Mouse (Mus musculus) liver, embryonic 14.5 days (tissue): ENCODE measurements around the gene Sgms2. TPM values are rescaled to one million over a fixed set of nuclear protein-coding genes. Genes with fewer than 3 reads are reported as not detected.

Experiments
- ATAC-seq: fragments of 200-750 bp; cut with Nextera tagmentation; 2 replicates; pipeline ENCODE4 v1.8.0; 2017; ENCODE audit warnings: moderate number of reproducible peaks, mild to moderate bottlenecking, moderate library complexity; ENCODE audit not compliant: insufficient read depth
- DNase-seq, 3 experiments: peaks; one replicate each; pipeline ENCODE4 v3.0.0-alpha.2; 2012 to 2013; ENCODE audit warnings: low read depth in 3 of 3, low spot score in 3 of 3
- H3K27ac ChIP-seq: fragments of 300-500 bp; sonication (generic); 2 replicates; pipeline ENCODE4 v1.5.1; 2014; ENCODE audit warnings: moderate library complexity, mild to moderate bottlenecking, control low read depth, inconsistent platforms
- H3K27me3 ChIP-seq: fragments of 300-500 bp; sonication (generic); 2 replicates; pipeline ENCODE4 v1.6.1; 2014; ENCODE audit warnings: mild to moderate bottlenecking, low read length, moderate library complexity; ENCODE audit not compliant: control insufficient read depth, insufficient read depth
- H3K36me3 ChIP-seq: fragments of 300-500 bp; sonication (generic); replicated peaks from 2 replicates; pipeline ENCODE4 v1.6.1; 2014; ENCODE audit warnings: low read depth; ENCODE audit not compliant: control insufficient read depth, insufficient read depth
- H3K4me1 ChIP-seq, 2 experiments: fragments of 200-500 bp in 1 of 2; fragments of 300-500 bp in 1 of 2; sonication (generic) in 1 of 2; replicated peaks; 2 replicates each; pipeline ENCODE4 v1.6.1; 2012 to 2014; ENCODE audit warnings: antibody characterized with exemption in 1 of 2, inconsistent platforms in 1 of 2, low read length in 1 of 2; ENCODE audit not compliant: control insufficient read depth in 2 of 2, insufficient read depth in 2 of 2
- H3K4me2 ChIP-seq: fragments of 300-500 bp; sonication (generic); 2 replicates; pipeline ENCODE4 v1.6.1; 2014; ENCODE audit warnings: low read depth, mild to moderate bottlenecking, control low read depth, moderate library complexity
- H3K4me3 ChIP-seq, 2 experiments: fragments of 200-500 bp in 1 of 2; fragments of 300-500 bp in 1 of 2; sonication (generic) in 1 of 2; 2 replicates each; pipeline ENCODE4 v1.5.1; 2012 to 2014; ENCODE audit warnings: low read depth in 2 of 2, low read length in 2 of 2, mild to moderate bottlenecking in 2 of 2, control low read depth in 1 of 2, inconsistent platforms in 1 of 2, moderate library complexity in 1 of 2; ENCODE audit not compliant: insufficient read depth in 1 of 2
- H3K9ac ChIP-seq: fragments of 300-500 bp; sonication (generic); replicated peaks from 2 replicates; pipeline ENCODE4 v1.6.1; 2014; ENCODE audit warnings: mild to moderate bottlenecking, control low read depth, moderate library complexity
- H3K9me3 ChIP-seq: fragments of 300-500 bp; sonication (generic); 2 replicates; pipeline ENCODE4 v1.6.1; 2016; ENCODE audit warnings: low read length, mixed read lengths; ENCODE audit not compliant: control insufficient read depth
- CTCF ChIP-seq: IDR thresholded peaks from 2 replicates; pipeline ENCODE4 v1.5.1; 2016; ENCODE audit warnings: antibody characterized with exemption, low read depth, control low read depth
- EP300 ChIP-seq: IDR thresholded peaks from 2 replicates; pipeline ENCODE4 v1.6.1; 2016; ENCODE audit warnings: antibody characterized with exemption, low read depth
- WGBS: fragments of 180-500 bp; shearing (Covaris S2); extraction: QIAGEN DNeasy Blood & Tissue Kit; methylation state at CpG from one replicate; pipeline ENCODE4 v1.1.7; 2014; ENCODE audit not compliant: insufficient replicate concordance; 5-methylcytosine and 5-hydroxymethylcytosine counted together
- polyA plus RNA-seq, 2 experiments: library from polyadenylated mRNA; depleted of rRNA in 1 of 2; stranded (reverse) in 1 of 2; unstranded in 1 of 2; fragments of >200 nt; fragmentation: Nextera tagmentation in 1 of 2; extraction: Ambion mirVana in 1 of 2; gene quantifications; 2 replicates each; pipeline versions ENCODE4 v1.2.1 to v1.2.3; 2012 to 2014

The Sgms2 gene
- polyA plus RNA-seq, 2 experiments = 1.6 to 3.6 TPM

DNA sequence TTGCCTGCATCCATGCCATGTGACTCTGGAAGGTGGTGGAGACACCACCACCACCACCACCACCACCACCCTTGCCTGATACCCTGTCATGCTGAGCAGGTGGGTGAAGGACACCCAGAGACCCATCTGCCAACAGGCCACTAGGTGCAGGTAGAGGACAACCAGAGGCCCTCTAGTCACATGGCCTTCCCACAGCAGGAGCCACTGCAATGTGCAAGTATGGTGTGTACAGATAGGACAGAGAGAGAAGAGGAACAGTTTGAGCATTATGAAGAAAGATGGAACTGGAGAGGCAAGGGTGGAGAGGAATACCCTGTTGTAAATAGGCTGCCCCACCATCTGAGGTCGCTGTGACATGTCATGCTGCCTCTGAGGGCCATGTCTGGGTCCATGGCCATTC lies 3.9 kb upstream of the Sgms2 start:
- TF ChIP-seq CTCF (0 out of 2 replicates have a peak, but pooled peaks have one; percentile 2), EP300 (no peak)
- Histone ChIP-seq H3K9ac (no peak overlapping the region), H3K4me2 (no peak overlapping the region), H3K27ac (no peak overlapping the region), H3K36me3 (no peaks in the 10 kb centered on the region), H3K4me3 (no peak overlapping the region), H3K9me3 (no peaks in the 10 kb centered on the region), H3K4me1 (peaks cover 0 to 5% of the 10 kb centered on the region in 2 experiments; a peak in 1 of 4 replicates), H3K27me3 (peaks cover 19% of the 10 kb centered on the region)
- DNase-seq (no peak), ATAC-seq (no peak)
- 33% methylated on average over 1 of the region's 1 CpGs for WGBS

DNA sequence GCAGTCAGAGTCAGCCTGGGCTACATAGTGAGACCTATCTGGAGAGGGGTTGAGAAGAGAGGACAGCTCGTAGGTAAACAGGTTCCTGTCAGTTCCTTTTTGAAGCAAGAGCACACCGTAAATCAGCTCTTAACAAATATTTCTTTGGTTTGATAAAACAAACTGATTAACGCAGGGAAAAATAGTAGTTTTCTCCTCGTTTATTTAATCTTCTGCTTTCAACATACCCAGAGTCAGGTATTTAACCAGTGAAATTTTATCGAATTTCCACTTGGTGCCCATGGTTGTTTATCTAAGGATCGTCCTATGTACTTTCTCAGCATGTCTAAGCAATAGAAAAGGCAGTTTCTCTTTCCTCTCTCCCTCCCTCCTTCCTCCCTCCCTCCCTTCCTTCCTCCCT lies 2.0 kb upstream of the Sgms2 start:
- WGBS = 37% methylated on average over 6 of the region's 6 CpGs
- Histone ChIP-seq H3K9ac (no peak overlapping the region), H3K9me3 (no peaks in the 10 kb centered on the region)

DNA sequence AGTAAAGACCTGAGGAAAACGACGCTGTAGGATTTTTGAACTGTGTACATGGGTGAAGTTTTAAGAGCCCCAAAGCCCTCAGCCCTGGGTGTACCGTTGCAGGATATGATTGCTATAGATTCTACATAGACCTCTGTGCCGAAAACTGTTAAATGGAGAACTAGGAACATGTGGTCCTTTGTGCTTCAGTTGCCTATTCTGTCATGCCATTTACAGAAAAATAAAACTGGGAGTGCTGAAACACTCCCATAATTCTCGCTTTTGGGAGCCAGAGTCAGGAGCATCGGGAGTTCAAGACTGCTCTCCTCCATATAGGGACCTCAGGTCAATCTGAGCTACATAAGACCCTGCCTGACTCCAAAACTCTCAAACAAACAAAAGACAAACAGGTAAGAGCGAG lies 769 bp upstream of the Sgms2 start:
- no peaks in the 10 kb centered on the region for H3K9me3 ChIP-seq
- H3K4me3 ChIP-seq = no peak overlapping the region
- 62% methylated on average over 7 of the region's 7 CpGs for WGBS
- DNase-seq (no peak), ATAC-seq (no peak)
- TF ChIP-seq EP300 = no peak
- no peak for TF ChIP-seq CTCF
- H3K4me1 ChIP-seq = peaks cover 0 to 5% of the 10 kb centered on the region in 2 experiments; a peak in 1 of 4 replicates
- H3K27ac ChIP-seq = no peak overlapping the region
- H3K9ac ChIP-seq = no peak overlapping the region
- H3K4me2 ChIP-seq = no peak overlapping the region
- H3K27me3 ChIP-seq = peaks cover 32% of the 10 kb centered on the region
- H3K36me3 ChIP-seq = no peaks in the 10 kb centered on the region

More for the DNA sequence above, 2.0 kb upstream of the Sgms2 start:
- peaks cover 0 to 5% of the 10 kb centered on the region in 2 experiments; a peak in 1 of 4 replicates for H3K4me1 ChIP-seq
- H3K27ac ChIP-seq = no peak overlapping the region
- H3K4me2 ChIP-seq = no peak overlapping the region
- no peak for DNase-seq
- H3K36me3 ChIP-seq = no peaks in the 10 kb centered on the region
- H3K27me3 ChIP-seq = peaks cover 32% of the 10 kb centered on the region
- H3K4me3 ChIP-seq = no peak overlapping the region
- TF ChIP-seq CTCF (no peak), EP300 (no peak)
- ATAC-seq = no peak

DNA sequence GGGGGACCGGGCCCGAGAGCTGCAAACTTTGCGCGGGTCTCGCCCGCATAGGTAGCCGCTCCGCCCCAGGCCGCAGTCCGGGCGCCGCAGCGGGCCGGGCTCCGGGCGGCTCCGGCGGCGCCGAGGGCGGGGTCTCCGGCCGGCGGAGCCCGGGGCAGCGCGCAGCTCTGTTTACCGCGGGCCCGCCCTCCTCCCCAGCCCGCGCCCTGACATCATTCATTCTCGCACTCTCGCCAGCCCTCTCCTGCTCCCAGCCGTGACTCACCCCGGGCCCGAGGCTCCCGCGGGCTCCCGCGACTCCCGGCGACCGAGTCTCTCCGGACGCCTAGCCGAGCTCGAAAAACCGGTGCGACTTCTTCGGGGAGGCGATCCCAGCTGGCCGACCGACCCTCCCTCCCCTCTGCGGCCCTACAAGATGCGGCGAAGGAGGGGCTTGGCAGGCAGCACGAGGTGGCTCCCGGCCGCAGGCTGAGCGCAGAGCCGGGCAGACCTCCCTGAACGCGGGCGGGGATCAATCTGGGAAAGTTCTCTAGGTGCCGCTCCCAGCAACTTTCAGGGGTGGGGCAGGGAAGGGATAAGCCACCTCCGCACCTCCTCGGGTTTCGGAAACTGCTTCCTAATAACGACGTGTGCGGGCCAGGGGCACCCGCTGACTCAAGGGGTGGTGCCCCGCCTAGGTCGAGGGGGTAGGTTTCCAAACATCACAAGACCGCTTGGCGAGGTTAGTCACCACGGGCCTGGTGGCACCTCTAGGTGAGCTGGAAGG lies 885 bp downstream of the Sgms2 start:
- WGBS = under 1% methylated on average over 76 of the region's 78 CpGs
- Histone ChIP-seq H3K27ac (no peak overlapping the region), H3K9ac (peak overlapping the region; percentile 40), H3K36me3 (no peaks in the 10 kb centered on the region), H3K9me3 (no peaks in the 10 kb centered on the region), H3K4me1 (0 out of 4 replicates have a peak, but pooled peaks cover 0 to 3% of the 10 kb centered on the region in 2 experiments), H3K4me3 (peak overlapping the region; percentile 49 to 56), H3K27me3 (peaks cover 32% of the 10 kb centered on the region), H3K4me2 (peak overlapping the region; percentile 58)
- ATAC-seq (peak; percentile 78), DNase-seq (no peak)
- TF ChIP-seq EP300 (no peak), CTCF (no peak)

DNA sequence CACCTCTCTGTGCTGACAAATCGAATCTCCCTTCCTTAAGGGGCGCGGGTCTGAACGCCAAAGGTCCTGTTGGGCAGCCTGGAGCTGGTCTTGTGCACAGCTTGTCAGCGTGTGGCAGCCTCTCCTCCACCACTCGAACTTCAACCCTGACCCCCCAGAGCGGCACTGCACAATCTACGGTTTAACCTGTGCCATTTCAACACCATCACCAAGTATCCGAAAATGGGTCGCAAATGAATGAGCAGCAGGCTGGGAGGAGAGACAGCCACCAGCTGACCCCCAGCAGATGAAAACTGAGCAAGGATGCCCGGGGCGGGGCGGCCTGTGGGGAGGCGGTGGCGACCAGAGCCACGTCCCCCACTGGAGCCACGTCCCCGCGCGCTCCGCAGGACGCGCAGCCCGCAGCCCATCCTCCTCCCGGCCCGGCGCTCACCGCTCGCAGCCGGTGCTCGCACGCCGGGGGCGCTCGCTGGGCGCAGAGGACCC lies 1.5 kb downstream of the Sgms2 start:
- H3K36me3 ChIP-seq = no peaks in the 10 kb centered on the region
- 2% methylated on average over 26 of the region's 36 CpGs for WGBS
- H3K27me3 ChIP-seq = peaks cover 32% of the 10 kb centered on the region
- ATAC-seq = peak; percentile 61
- 0 out of 4 replicates have a peak, but pooled peaks cover 0 to 3% of the 10 kb centered on the region in 2 experiments for H3K4me1 ChIP-seq
- TF ChIP-seq CTCF (no peak), EP300 (no peak)
- H3K4me2 ChIP-seq = peak overlapping the region; percentile 58
- DNase-seq = no peak
- H3K9me3 ChIP-seq = no peaks in the 10 kb centered on the region
- peak overlapping the region; percentile 40; the same call in 1 of the 2 replicates for H3K9ac ChIP-seq
- H3K4me3 ChIP-seq = peak overlapping the region; percentile 49 to 56
- no peak overlapping the region for H3K27ac ChIP-seq
